Mouse (Mus musculus) hindbrain, embryonic 16.5 days (tissue): ENCODE data around the gene Ms4a6b. TPM values are rescaled to one million over a fixed set of nuclear protein-coding genes. Genes with fewer than 3 reads are reported as not detected.
"Not testable (repeated sequence)": the region's sequence is repeated elsewhere in the genome, so short reads cannot be mapped to it uniquely, and the experiment has no call there.

Experiments used
- ATAC-seq: fragments of 200-750 bp; cut with Nextera tagmentation; 2 replicates; pipeline ENCODE4 v1.8.0; 2017; ENCODE audit warnings: moderate TSS enrichment, moderate library complexity
- H3K27ac ChIP-seq: fragments of 300-500 bp; sonication (generic); 2 replicates; pipeline ENCODE4 v1.5.1; 2014; ENCODE audit warnings: low read depth, mild to moderate bottlenecking, control low read depth, low read length, moderate library complexity
- H3K27me3 ChIP-seq: fragments of 300-500 bp; sonication (generic); replicated peaks from 2 replicates; pipeline ENCODE4 v1.6.1; 2014; ENCODE audit warnings: low read length; ENCODE audit not compliant: control insufficient read depth, insufficient read depth
- H3K36me3 ChIP-seq: fragments of 300-500 bp; sonication (generic); 2 replicates; pipeline ENCODE4 v1.6.1; 2014; ENCODE audit warnings: mild to moderate bottlenecking, low read length, moderate library complexity, mixed read lengths; ENCODE audit not compliant: control insufficient read depth, insufficient read depth
- H3K4me1 ChIP-seq: fragments of 300-500 bp; sonication (generic); 2 replicates; pipeline ENCODE4 v1.6.1; 2014; ENCODE audit warnings: low read depth, low read length; ENCODE audit not compliant: control insufficient read depth, insufficient read depth
- H3K4me2 ChIP-seq: fragments of 300-500 bp; sonication (generic); 2 replicates; pipeline ENCODE4 v1.6.1; 2014; ENCODE audit warnings: mild to moderate bottlenecking, low read length, control low read depth, moderate library complexity
- H3K4me3 ChIP-seq: fragments of 300-500 bp; sonication (generic); 2 replicates; pipeline ENCODE4 v1.5.1; 2014; ENCODE audit warnings: mild to moderate bottlenecking, low read length, control low read depth, moderate library complexity
- H3K9ac ChIP-seq: fragments of 300-500 bp; sonication (generic); 2 replicates; pipeline ENCODE4 v1.6.1; 2014; ENCODE audit warnings: low read depth, mild to moderate bottlenecking, control low read depth, low read length, moderate library complexity
- H3K9me3 ChIP-seq: fragments of 300-500 bp; sonication (generic); 2 replicates; pipeline ENCODE4 v1.6.1; 2014; ENCODE audit warnings: mild to moderate bottlenecking, low read length, moderate library complexity; ENCODE audit not compliant: control insufficient read depth
- WGBS: fragments of 180-500 bp; shearing (Covaris S2); extraction: QIAGEN DNeasy Blood & Tissue Kit; methylation state at CpG from one replicate; pipeline ENCODE4 v1.1.7; 2014; 5-methylcytosine and 5-hydroxymethylcytosine counted together
- polyA plus RNA-seq: library from polyadenylated mRNA; unstranded; fragments of >200 nt; fragmentation: Nextera tagmentation; extraction: Ambion mirVana; gene quantifications from 2 replicates; pipeline ENCODE4 v1.2.1, GENCODE M21; 2015

Gene Ms4a6b
- polyA plus RNA-seq, 1 experiment from 2014 or later: 2.2 TPM

DNA sequence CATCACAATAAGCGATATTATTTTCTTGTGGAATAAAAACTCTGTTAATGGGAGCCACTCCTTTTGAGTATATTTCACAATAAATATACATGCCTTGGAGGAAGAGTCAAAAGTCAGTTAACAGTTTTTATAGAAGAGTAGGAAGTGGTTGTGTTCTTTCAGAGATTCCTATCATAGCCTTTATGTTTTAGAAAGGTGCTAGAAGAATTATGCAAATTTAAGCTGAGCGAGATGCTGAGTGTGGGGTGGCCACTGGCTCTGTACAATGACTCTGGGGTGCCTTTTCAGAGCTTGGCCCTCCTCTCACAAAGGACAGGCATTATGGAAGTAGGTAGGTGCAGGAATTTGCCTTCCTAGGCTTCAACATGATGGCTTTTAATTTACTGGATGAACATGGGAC lies 28.1 kb downstream of the Ms4a6b start:
- H3K27ac ChIP-seq, H3K9me3 ChIP-seq, H3K4me2 ChIP-seq, H3K4me3 ChIP-seq, H3K36me3 ChIP-seq, H3K4me1 ChIP-seq, ATAC-seq, H3K27me3 ChIP-seq, H3K9ac ChIP-seq: not testable (repeated sequence)
- WGBS: 93% methylated on average over 2 of the region's 2 CpGs

GRCm38 (mm10) chr19:11547911-11548310 lies 31.6 kb downstream of the Ms4a6b start:
- H3K4me3 ChIP-seq: no peak overlapping the region
- no peaks in the 10 kb centered on the region for H3K27me3 ChIP-seq
- H3K9ac ChIP-seq: no peak overlapping the region

GRCm38 (mm10) chr19:11554726-11555125 lies 38.4 kb downstream of the Ms4a6b start:
- no peak overlapping the region for H3K27ac ChIP-seq
- H3K4me3 ChIP-seq: no peak overlapping the region
- H3K36me3 ChIP-seq: no peaks in the 10 kb centered on the region
- H3K27me3 ChIP-seq: no peaks in the 10 kb centered on the region
- ATAC-seq: no peak
- no peak overlapping the region for H3K4me2 ChIP-seq
- 90% methylated on average over 5 of the region's 5 CpGs for WGBS
- no peaks in the 10 kb centered on the region for H3K4me1 ChIP-seq
- H3K9me3 ChIP-seq: no peaks in the 10 kb centered on the region
- H3K9ac ChIP-seq: no peak overlapping the region

More at GRCm38 (mm10) chr19:11547911-11548310, 31.6 kb downstream of the Ms4a6b start:
- no peak for ATAC-seq
- no peaks in the 10 kb centered on the region for H3K4me1 ChIP-seq
- H3K4me2 ChIP-seq: no peak overlapping the region
- H3K27ac ChIP-seq: no peak overlapping the region
- no peaks in the 10 kb centered on the region for H3K9me3 ChIP-seq
- no peaks in the 10 kb centered on the region for H3K36me3 ChIP-seq

GRCm38 (mm10) chr19:11559560-11559959 lies 43.2 kb downstream of the Ms4a6b start:
- not testable (repeated sequence) for H3K9me3 ChIP-seq, H3K4me1 ChIP-seq, H3K9ac ChIP-seq, H3K36me3 ChIP-seq, H3K27ac ChIP-seq, ATAC-seq, H3K4me3 ChIP-seq, H3K27me3 ChIP-seq, H3K4me2 ChIP-seq

DNA sequence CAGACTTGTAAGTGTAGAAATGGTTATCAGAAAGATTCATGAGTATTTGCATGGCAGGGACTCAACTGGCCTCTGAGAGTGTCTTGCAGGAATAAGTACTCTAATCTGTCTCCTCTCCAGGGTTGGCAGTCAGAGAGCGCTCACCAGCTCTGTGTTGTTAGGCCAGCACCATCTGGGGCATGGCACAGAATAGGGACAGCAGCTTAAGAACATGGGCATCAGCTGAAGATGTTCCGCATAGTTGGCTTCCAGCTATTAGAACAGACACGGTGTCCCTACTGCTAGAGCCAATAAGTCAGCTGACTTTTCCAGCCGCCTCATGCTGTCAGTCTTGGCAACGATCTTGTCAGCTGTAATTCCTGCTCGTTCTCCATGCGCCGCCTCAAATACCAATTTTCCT lies 58.7 kb downstream of the Ms4a6b start:
- no peaks in the 10 kb centered on the region for H3K4me1 ChIP-seq
- H3K27ac ChIP-seq: no peak overlapping the region
- 69% methylated on average over 8 of the region's 8 CpGs for WGBS
- H3K4me2 ChIP-seq: no peak overlapping the region
- peak; percentile 91 for ATAC-seq
- no peak overlapping the region for H3K9ac ChIP-seq
- H3K9me3 ChIP-seq: no peaks in the 10 kb centered on the region
- no peaks in the 10 kb centered on the region for H3K36me3 ChIP-seq
- H3K27me3 ChIP-seq: no peaks in the 10 kb centered on the region
- H3K4me3 ChIP-seq: no peak overlapping the region

Other genes starting within 250 kb of the Ms4a6b start
- not detected in 2 replicates for gene Ms4a5, start 232.6 kb upstream of the Ms4a6b start, polyA plus RNA-seq
- gene Ms4a14, start 202.1 kb upstream of the Ms4a6b start, polyA plus RNA-seq: not detected in 2 replicates
- gene Ms4a7, start 180.4 kb upstream of the Ms4a6b start, polyA plus RNA-seq: 2.2 and 4.3 TPM in 2 replicates
- gene Ms4a4a, start 141.0 kb upstream of the Ms4a6b start, polyA plus RNA-seq: 2.1 and 2.5 TPM in 2 replicates
- 0.53 TPM in 1 of 2 replicates, not detected in the other for gene Ms4a4c, start 111.7 kb upstream of the Ms4a6b start, polyA plus RNA-seq
- gene Ms4a4b, start 73.0 kb upstream of the Ms4a6b start, polyA plus RNA-seq: not detected in 2 replicates
- gene Ms4a6c, start 47.1 kb upstream of the Ms4a6b start, polyA plus RNA-seq: 2.2 and 2.5 TPM in 2 replicates
- gene Gm8369, start 30.6 kb upstream of the Ms4a6b start, polyA plus RNA-seq: not detected in 2 replicates
- gene Ms4a4d, start 20.3 kb downstream of the Ms4a6b start, polyA plus RNA-seq: not detected in 2 replicates
- gene Ms4a6d, start 88.3 kb downstream of the Ms4a6b start, polyA plus RNA-seq: 1.9 and 2.1 TPM in 2 replicates
- gene Ms4a2, start 107.2 kb downstream of the Ms4a6b start, polyA plus RNA-seq: 0.10 and 0.32 TPM in 2 replicates
- gene Ms4a3, start 124.3 kb downstream of the Ms4a6b start, polyA plus RNA-seq: not detected in 2 replicates
- gene Oosp2, start 144.0 kb downstream of the Ms4a6b start, polyA plus RNA-seq: not detected in 2 replicates
- not detected in 2 replicates for gene Oosp1, start 174.6 kb downstream of the Ms4a6b start, polyA plus RNA-seq
- not detected in 2 replicates for gene Oosp3, start 180.5 kb downstream of the Ms4a6b start, polyA plus RNA-seq
- gene Gif, start 231.0 kb downstream of the Ms4a6b start, polyA plus RNA-seq: not detected in 2 replicates